Mouse (Mus musculus) heart, adult 2 months (tissue): ENCODE results near the gene Man1c1.

Experiments used
- CTCF ChIP-seq: fragments of 200-600 bp; IDR thresholded peaks from 2 replicates; pipeline ENCODE4 v1.8.1; 2022; ENCODE audit warnings: antibody characterized with exemption, mild to moderate bottlenecking, moderate library complexity
- EP300 ChIP-seq: fragments of 200-500 bp; IDR thresholded peaks from 2 replicates; pipeline ENCODE4 v1.6.1; 2011; ENCODE audit warnings: low read depth, low read length, control low read depth; ENCODE audit not compliant: insufficient read depth
- POLR2A ChIP-seq: fragments of 200-500 bp; IDR thresholded peaks from 2 replicates; pipeline ENCODE4 v1.6.1; 2011; ENCODE audit warnings: mild to moderate bottlenecking, low read depth, low read length, control low read depth; ENCODE audit not compliant: insufficient read depth

- TF ChIP-seq CTCF (no peak), POLR2A (no peak), EP300 (no peak)
These were observed 70.1 kb downstream of the Man1c1 start for GRCm38 (mm10) chr4:134634001-134634400.
